Mouse (Mus musculus) monocyte, adult 5-6 weeks (primary cell): ENCODE results near the gene Dhx57. TPM values are rescaled to one million over a fixed set of nuclear protein-coding genes. Genes with fewer than 3 reads are reported as not detected.
"Not testable (repeated sequence)": the region's sequence is repeated elsewhere in the genome, so short reads cannot be mapped to it uniquely, and the experiment has no call there.

Source experiments
- ATAC-seq: fragments of 153-309, 156-312 bp; replicated peaks from 2 replicates; pipeline ENCODE4 v1.8.0; 2017; ENCODE audit warnings: mild to moderate bottlenecking; ENCODE audit not compliant: low TSS enrichment, insufficient number of reproducible peaks, severe bottlenecking, poor library complexity, low FRiP score
- total RNA-seq: library from RNA; stranded (forward); fragments of 200-1000, 200-491, 200-594 nt; gene quantifications from 3 replicates; pipeline ENCODE4 v1.2.3, GENCODE M21; 2017

The Dhx57 gene
- total RNA-seq, 1 experiment from 2014 or later = 33.2 TPM

DNA sequence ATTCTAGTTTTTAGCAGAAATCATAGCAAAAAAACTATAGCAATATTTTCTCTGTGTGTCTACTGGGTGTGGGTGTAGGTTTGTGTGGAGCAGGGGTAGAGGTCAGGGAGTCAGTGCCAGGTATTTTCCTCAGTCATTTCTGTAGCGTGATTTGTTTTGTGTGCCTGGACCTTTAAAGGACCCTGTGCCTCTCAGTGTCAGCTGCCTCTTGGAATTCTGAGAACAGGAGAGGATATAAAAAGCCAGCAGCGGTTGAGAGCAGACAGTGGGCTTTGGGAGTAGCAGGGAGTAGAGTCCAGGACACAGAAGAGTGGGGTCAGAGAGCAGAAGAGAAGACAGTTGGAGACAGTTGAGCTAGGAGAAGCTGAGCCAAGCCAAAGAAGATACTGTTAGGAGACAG, 70.1 kb downstream of the Dhx57 start:
- no peak for ATAC-seq

DNA sequence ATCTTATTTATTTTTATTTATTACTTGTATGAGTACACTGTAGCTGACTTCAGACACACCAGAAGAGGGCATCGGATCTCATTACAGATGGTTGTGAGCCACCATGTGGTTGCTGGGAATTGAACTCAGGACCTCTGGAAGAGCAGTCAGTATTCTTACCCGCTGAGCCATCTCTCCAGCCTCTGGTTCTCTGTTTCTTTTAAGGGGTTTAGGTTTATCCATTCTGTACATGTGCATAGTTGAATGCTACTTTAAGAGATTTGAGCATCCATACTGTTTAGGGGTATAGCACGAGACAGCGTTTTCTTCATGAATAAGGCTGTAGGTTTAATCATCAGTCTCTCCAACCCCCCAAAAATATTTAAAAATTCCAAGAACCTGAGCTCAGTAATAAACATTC, 76.3 kb downstream of the Dhx57 start:
- not testable (repeated sequence) for ATAC-seq

DNA sequence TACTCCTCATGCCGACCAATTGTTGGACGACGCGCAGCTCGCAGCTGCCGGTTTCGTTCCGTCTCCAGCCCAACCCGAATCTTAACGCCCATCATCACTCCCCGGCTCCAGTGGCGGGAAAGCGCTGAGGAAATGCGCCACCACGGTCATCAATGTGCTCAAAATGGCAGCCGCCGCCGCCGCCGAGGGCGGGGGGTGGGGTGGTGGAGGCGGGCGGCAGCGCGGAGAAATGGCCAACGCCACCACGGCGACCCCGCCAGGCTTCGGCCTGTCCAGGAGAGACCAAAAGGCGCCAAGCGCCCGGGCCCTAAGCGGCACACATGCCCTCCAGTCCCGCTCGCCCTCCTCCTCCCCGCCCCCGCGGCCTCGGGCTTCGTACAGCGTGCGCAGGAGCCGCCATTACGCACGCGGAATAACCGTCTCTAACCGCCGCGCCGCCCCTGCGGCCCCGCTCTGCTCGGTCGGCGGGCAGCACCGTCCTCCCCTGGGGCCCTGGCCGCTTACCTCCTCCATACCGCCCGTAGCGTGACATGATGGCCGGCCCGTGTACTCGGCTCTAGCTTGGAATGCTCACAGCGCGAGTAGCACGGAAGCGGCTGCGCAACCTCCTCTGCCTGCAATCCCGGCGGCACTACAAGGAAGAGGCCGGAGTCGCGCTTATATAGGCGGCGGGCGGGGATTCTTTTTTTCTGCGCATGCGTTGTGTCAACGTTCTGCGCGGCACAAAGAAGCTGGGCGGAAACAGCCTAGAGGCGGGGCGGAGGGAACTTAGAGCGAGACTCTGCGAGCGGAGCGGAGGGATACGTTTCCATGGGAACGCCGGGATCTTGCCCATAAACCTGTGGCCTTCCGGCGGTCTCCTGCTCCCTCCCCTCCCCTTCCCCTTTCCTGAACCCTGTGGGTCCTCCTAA, 83.3 kb downstream of the Dhx57 start, which contains the start of the genes Srsf7 and Ttc39d:
TSS of gene Srsf7 (minus strand) at position 637 of the 911 bp plus-strand sequence.
TSS of gene Ttc39d (plus strand) at position 790 of the 911 bp plus-strand sequence.
- ATAC-seq = peak; percentile 92

DNA sequence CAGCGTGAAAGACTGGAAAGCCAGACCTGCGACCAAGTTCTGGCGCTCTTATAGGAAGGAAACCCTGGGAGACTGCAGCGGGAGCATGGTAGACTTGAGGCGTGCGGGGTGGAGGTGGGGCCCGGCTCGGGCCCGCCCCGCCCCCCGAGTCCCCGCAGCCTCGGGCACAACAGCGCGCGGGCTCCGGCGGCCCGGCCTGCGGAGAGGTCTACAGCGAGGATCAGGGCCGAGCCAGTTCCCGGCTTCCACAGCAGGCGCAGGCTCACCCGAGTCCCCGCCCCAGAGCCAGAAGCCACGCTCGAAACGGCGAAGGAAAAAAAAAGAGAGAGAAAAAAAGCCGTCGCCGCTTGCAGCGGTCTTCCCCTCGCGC, 84.0 kb downstream of the Dhx57 start:
- ATAC-seq = no peak

DNA sequence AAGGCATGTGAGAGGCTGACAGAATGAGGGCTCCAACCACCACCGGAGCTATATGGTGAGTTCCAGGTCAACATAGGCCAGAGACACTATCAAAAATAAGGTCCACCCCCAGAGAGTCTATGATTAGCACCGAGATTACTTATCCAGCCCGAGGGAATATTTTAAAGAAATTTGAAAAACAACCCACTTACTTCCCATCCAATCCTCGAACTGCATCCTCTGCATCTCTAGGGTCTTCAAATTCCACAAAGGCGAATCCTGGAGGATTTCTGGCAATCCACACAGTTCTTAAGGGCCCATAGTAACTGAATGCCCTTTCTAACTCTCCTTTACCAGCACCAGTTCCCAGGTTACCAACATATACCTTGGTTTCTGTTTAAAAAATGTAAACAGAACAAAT, 84.6 kb downstream of the Dhx57 start:
- ATAC-seq = no peak

DNA sequence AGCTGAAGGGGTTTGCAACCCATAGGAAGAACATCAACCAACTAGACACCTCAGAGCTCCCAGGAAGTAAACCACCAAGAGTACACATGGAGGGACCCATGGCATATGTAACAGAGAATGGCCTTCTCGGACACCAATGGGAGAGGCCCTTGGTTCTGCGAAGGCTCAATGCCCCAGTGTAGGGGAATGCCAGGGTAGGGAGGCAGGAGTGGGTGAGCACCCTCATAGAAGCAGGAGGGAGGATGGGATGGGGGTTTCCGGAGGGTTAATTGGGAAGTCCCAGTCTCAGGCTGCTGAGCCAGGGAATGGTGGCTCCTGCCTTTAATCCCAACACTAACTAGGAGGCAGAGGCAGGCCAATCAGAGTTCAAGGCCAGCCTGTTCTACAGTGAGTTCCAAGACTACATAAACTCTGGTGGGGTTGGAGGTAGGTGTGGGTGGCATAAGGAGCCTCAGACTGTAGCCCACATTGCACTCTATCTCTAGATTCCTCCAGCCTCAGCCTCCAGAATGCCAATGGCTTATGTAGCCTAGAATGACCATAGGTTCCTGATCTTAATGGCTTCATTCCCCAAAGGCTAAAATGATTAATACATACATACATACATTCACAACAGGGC, 91.0 kb downstream of the Dhx57 start:
- no peak; the same call in 1 of the 2 replicates for ATAC-seq

DNA sequence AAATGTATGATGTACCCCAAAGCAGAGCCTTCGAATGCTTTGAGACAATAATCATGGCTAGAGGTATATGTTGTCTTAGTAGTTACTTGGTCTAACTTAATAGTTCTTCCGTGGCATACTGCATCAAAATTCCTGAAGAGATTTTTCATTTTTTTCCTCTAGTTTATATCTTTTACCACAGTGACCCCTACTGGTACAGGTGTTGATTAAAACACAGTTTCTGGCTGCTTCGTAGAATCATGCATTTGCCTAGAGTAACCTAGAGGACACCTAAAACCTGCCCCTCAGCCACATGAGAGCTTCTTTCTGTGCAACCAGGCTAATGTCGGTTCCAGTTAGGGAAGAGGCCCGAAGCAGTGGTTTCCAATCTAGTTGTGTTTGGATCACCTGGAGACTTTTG, 97.2 kb downstream of the Dhx57 start:
- ATAC-seq = no peak

Other genes with a start within 250 kb of the Dhx57 start
- gene Hnrnpll, start 228.1 kb downstream of the Dhx57 start, total RNA-seq = 32.6 to 35.1 TPM (median 33.5 TPM) in 3 replicates
- 2.5 to 7.3 TPM (median 2.7 TPM) in 3 replicates for gene Galm, start 163.0 kb downstream of the Dhx57 start, total RNA-seq
- gene Srsf7, start 83.2 kb downstream of the Dhx57 start, total RNA-seq = 262 to 315 TPM (median 271 TPM) in 3 replicates
- 0.11 TPM in 1 of 3 replicates, not detected in the others for gene Ttc39d, start 83.0 kb downstream of the Dhx57 start, total RNA-seq
- 2.4 to 12.1 TPM (median 7.7 TPM) in 3 replicates for gene Gemin6, start 66.0 kb downstream of the Dhx57 start, total RNA-seq
- gene Morn2, start 273 bp downstream of the Dhx57 start, total RNA-seq = 2.5 TPM in 1 of 3 replicates, not detected in the others
- 3.4 TPM in 1 of 3 replicates, not detected in the others for gene Arhgef33, start 16.9 kb upstream of the Dhx57 start, total RNA-seq
- not detected in 3 replicates for gene Gm10190, start 83.1 kb upstream of the Dhx57 start, total RNA-seq
- 7.0 to 13.8 TPM (median 9.4 TPM) in 3 replicates for gene Sos1, start 190.0 kb upstream of the Dhx57 start, total RNA-seq